Mouse (Mus musculus): ENCODE results near the gene Apol6. TPM values are rescaled to one million over a fixed set of nuclear protein-coding genes. Genes with fewer than 3 reads are reported as not detected.

The Apol6 gene
- polyA plus RNA-seq, 1 experiment, result 0.51 TPM

- no peak for DNase-seq (ENCODE audit: low read depth in 1 of 2, low spot score in 2 of 2)
- Histone ChIP-seq H3K27ac (ENCODE audit: insufficient read depth, low read length) (no peak overlapping the region), H3K27me3 (ENCODE audit: control insufficient read depth, insufficient read depth, low read length) (no peaks in the 10 kb centered on the region), H3K36me3 (ENCODE audit: control insufficient read depth, insufficient read depth, low read length) (no peaks in the 10 kb centered on the region), H3K4me3 (ENCODE audit: extremely low read depth, insufficient read depth, insufficient read length) (no peak overlapping the region), H3K4me1 (ENCODE audit: control insufficient read depth, insufficient read depth, insufficient read length) (no peaks in the 10 kb centered on the region)
- TF ChIP-seq POLR2A (IDR thresholded peaks at IDR 0.05; ENCODE audit: low read depth, low read length) (no peak), CTCF (IDR thresholded peaks at IDR 0.05; ENCODE audit: extremely low read depth, insufficient read depth, insufficient read length, insufficient replicate concordance) (no peak)
- 43% methylated on average over 15 of the region's 15 CpGs for WGBS
Measured at GRCm38 (mm10) chr15:77013753-77014241, 30.7 kb upstream of the Apol6 start.

GRCm38 (mm10) chr15:77014431-77014830 lies 30.1 kb upstream of the Apol6 start:
- 59% methylated on average over 6 of the region's 6 CpGs for WGBS
- TF ChIP-seq CTCF (IDR thresholded peaks at IDR 0.05; ENCODE audit: extremely low read depth, insufficient read depth, insufficient read length, insufficient replicate concordance), result no peak
- no peak for TF ChIP-seq POLR2A (IDR thresholded peaks at IDR 0.05; ENCODE audit: low read depth, low read length)
- H3K27me3 ChIP-seq (ENCODE audit: control insufficient read depth, insufficient read depth, low read length), result no peaks in the 10 kb centered on the region

DNA sequence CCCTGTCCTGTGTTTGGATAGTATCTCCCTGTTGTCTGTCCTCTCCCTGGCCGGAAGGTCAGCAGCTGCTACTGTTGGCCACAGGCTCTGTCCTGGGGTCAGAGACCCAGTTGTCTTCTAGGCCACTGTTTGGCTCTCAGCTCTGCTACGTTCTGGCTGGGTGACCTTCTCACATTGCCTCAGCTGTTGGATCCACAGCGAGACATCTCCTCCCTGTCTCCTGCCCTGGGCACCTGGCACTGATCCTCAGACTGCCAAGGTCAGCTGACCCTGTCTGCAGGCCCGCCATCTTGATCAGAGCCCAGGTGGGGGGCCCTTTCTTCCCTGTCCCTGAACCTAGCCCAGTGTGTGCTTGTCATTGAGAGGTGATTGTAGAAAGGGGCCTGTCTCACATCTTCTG lies 29.5 kb upstream of the Apol6 start:
- H3K27me3 ChIP-seq (ENCODE audit: control insufficient read depth, insufficient read depth, low read length), result no peaks in the 10 kb centered on the region
- no peaks in the 10 kb centered on the region for H3K36me3 ChIP-seq (ENCODE audit: control insufficient read depth, insufficient read depth, low read length)
- H3K4me3 ChIP-seq (ENCODE audit: extremely low read depth, insufficient read depth, insufficient read length), result no peak overlapping the region
- WGBS, result 82% methylated on average over 4 of the region's 4 CpGs
- TF ChIP-seq POLR2A (IDR thresholded peaks at IDR 0.05; ENCODE audit: low read depth, low read length) (no peak), CTCF (IDR thresholded peaks at IDR 0.05; ENCODE audit: extremely low read depth, insufficient read depth, insufficient read length, insufficient replicate concordance) (no peak)
- no peak overlapping the region for H3K27ac ChIP-seq (ENCODE audit: insufficient read depth, low read length)
- no peaks in the 10 kb centered on the region for H3K4me1 ChIP-seq (ENCODE audit: control insufficient read depth, insufficient read depth, insufficient read length)
- no peak for DNase-seq (ENCODE audit: low read depth in 1 of 2, low spot score in 2 of 2)

More at GRCm38 (mm10) chr15:77014431-77014830, 30.1 kb upstream of the Apol6 start:
- no peak overlapping the region for H3K27ac ChIP-seq (ENCODE audit: insufficient read depth, low read length)
- no peak overlapping the region for H3K4me3 ChIP-seq (ENCODE audit: extremely low read depth, insufficient read depth, insufficient read length)
- DNase-seq (ENCODE audit: low read depth in 1 of 2, low spot score in 2 of 2), result no peak
- H3K4me1 ChIP-seq (ENCODE audit: control insufficient read depth, insufficient read depth, insufficient read length), result no peaks in the 10 kb centered on the region
- H3K36me3 ChIP-seq (ENCODE audit: control insufficient read depth, insufficient read depth, low read length), result no peaks in the 10 kb centered on the region

GRCm38 (mm10) chr15:77016509-77016908 lies 28.0 kb upstream of the Apol6 start:
- H3K27me3 ChIP-seq (ENCODE audit: control insufficient read depth, insufficient read depth, low read length), result no peaks in the 10 kb centered on the region
- no peaks in the 10 kb centered on the region for H3K36me3 ChIP-seq (ENCODE audit: control insufficient read depth, insufficient read depth, low read length)
- DNase-seq (ENCODE audit: low read depth in 1 of 2, low spot score in 2 of 2), result no peak
- H3K4me3 ChIP-seq (ENCODE audit: extremely low read depth, insufficient read depth, insufficient read length), result no peak overlapping the region
- no peak overlapping the region for H3K27ac ChIP-seq (ENCODE audit: insufficient read depth, low read length)
- no peaks in the 10 kb centered on the region for H3K4me1 ChIP-seq (ENCODE audit: control insufficient read depth, insufficient read depth, insufficient read length)
- 88% methylated on average over 6 of the region's 6 CpGs for WGBS
- TF ChIP-seq CTCF (IDR thresholded peaks at IDR 0.05; ENCODE audit: extremely low read depth, insufficient read depth, insufficient read length, insufficient replicate concordance) (no peak), POLR2A (IDR thresholded peaks at IDR 0.05; ENCODE audit: low read depth, low read length) (no peak)

DNA sequence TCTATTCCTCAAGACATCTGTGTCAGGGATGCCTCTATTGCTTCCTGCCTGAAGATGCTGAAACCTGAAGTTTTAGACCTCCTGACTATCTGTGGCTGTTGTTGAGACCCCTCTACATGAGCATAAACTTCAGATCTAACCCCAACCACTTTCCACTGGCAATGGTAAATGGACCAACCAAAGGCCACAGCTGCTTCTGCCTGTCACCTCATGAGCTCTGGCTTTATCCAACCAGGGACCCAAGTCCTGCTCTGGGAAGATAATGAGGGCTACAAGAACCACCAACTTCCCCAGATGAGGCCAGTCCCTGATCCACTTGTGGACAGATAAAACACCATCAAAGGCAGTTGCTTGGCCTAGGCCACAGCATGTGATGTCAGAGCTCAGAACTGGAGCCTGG lies 26.6 kb upstream of the Apol6 start:
- Histone ChIP-seq H3K4me3 (ENCODE audit: extremely low read depth, insufficient read depth, insufficient read length) (no peak overlapping the region), H3K27me3 (ENCODE audit: control insufficient read depth, insufficient read depth, low read length) (no peaks in the 10 kb centered on the region), H3K36me3 (ENCODE audit: control insufficient read depth, insufficient read depth, low read length) (no peaks in the 10 kb centered on the region), H3K27ac (ENCODE audit: insufficient read depth, low read length) (no peak overlapping the region), H3K4me1 (ENCODE audit: control insufficient read depth, insufficient read depth, insufficient read length) (no peaks in the 10 kb centered on the region)
- TF ChIP-seq CTCF (IDR thresholded peaks at IDR 0.05; ENCODE audit: extremely low read depth, insufficient read depth, insufficient read length, insufficient replicate concordance) (no peak), POLR2A (IDR thresholded peaks at IDR 0.05; ENCODE audit: low read depth, low read length) (no peak)
- no peak for DNase-seq (ENCODE audit: low read depth in 1 of 2, low spot score in 2 of 2)

DNA sequence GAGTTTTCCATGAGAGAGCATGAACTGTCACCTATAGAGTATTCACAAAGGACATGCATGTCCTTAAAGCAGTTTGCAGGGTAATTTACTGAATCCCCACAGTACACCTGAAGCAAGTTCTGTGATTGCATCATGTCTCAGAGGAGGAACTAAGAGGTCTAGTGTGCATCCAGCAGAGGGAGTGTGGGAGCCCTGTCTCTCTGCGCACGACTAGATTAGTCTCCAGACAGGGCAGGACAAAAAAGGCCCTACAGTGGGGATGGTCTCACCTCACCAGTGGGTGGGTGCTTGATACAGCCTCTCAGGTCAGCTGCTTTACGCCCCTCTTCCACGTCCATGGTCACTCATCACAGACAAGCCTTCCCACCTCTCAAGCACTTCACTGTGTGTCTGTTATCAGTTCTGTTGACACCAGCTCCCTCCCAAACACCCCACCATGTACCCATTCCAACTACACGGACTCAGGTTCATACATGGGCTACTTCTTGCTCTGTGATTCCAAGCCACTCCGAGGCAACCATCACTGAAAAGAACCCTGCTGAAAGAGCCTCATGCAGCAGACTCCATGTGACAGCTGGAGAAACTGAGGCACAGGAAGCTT lies 25.7 kb upstream of the Apol6 start:
- Histone ChIP-seq H3K27me3 (ENCODE audit: control insufficient read depth, insufficient read depth, low read length) (no peaks in the 10 kb centered on the region), H3K4me1 (ENCODE audit: control insufficient read depth, insufficient read depth, insufficient read length) (no peaks in the 10 kb centered on the region), H3K27ac (ENCODE audit: insufficient read depth, low read length) (no peak overlapping the region), H3K36me3 (ENCODE audit: control insufficient read depth, insufficient read depth, low read length) (no peaks in the 10 kb centered on the region), H3K4me3 (ENCODE audit: extremely low read depth, insufficient read depth, insufficient read length) (no peak overlapping the region)
- DNase-seq (ENCODE audit: low read depth in 1 of 2, low spot score in 2 of 2), result no peak
- TF ChIP-seq POLR2A (IDR thresholded peaks at IDR 0.05; ENCODE audit: low read depth, low read length) (no peak), CTCF (IDR thresholded peaks at IDR 0.05; ENCODE audit: extremely low read depth, insufficient read depth, insufficient read length, insufficient replicate concordance) (no peak)
- WGBS, result 55% methylated on average over 6 of the region's 6 CpGs

- Histone ChIP-seq H3K4me1 (ENCODE audit: control insufficient read depth, insufficient read depth, insufficient read length) (no peaks in the 10 kb centered on the region), H3K36me3 (ENCODE audit: control insufficient read depth, insufficient read depth, low read length) (no peaks in the 10 kb centered on the region), H3K27me3 (ENCODE audit: control insufficient read depth, insufficient read depth, low read length) (no peaks in the 10 kb centered on the region), H3K27ac (ENCODE audit: insufficient read depth, low read length) (no peak overlapping the region), H3K4me3 (ENCODE audit: extremely low read depth, insufficient read depth, insufficient read length) (no peak overlapping the region)
- WGBS, result 80% methylated on average over 7 of the region's 7 CpGs
- TF ChIP-seq POLR2A (IDR thresholded peaks at IDR 0.05; ENCODE audit: low read depth, low read length) (no peak), CTCF (IDR thresholded peaks at IDR 0.05; ENCODE audit: extremely low read depth, insufficient read depth, insufficient read length, insufficient replicate concordance) (no peak)
- DNase-seq (ENCODE audit: low read depth in 1 of 2, low spot score in 2 of 2), result no peak
Measured at GRCm38 (mm10) chr15:77019533-77019932, 25.0 kb upstream of the Apol6 start.

Data from spleen, adult 2 months (tissue).